Mouse (Mus musculus) T-cell, adult 2 months (primary cell): ENCODE results near the gene Plekhg3.

Source experiments
- DNase-seq: peaks from one replicate; pipeline ENCODE4 v3.0.0; 2022; ENCODE audit warnings: low spot score

Gene Plekhg3

GRCm38 (mm10) chr12:76623374-76623773 is 92.7 kb downstream of the Plekhg3 start:
- no peak for DNase-seq
